Mouse (Mus musculus) lung, postnatal 0 days (tissue): ENCODE results near the gene Pam16.

Experiments used
- CTCF ChIP-seq: IDR thresholded peaks from 2 replicates; pipeline ENCODE4 v1.5.1; 2016; ENCODE audit warnings: antibody characterized with exemption, mild to moderate bottlenecking
- EP300 ChIP-seq: IDR thresholded peaks from 2 replicates; pipeline ENCODE4 v1.6.1; 2016; ENCODE audit warnings: antibody characterized with exemption, mild to moderate bottlenecking, control low read depth

- TF ChIP-seq CTCF (no peak), EP300 (no peak)
These were observed 22.0 kb upstream of the Pam16 start for GRCm38 (mm10) chr16:4646831-4647230.
